Mouse (Mus musculus) heart, postnatal 0 days (tissue): ENCODE results near the gene Fgd3.

Experiments
- CTCF ChIP-seq: IDR thresholded peaks from 2 replicates; pipeline ENCODE4 v1.5.1; 2016; ENCODE audit warnings: antibody characterized with exemption, control low read depth, low read depth
- EP300 ChIP-seq: IDR thresholded peaks from 2 replicates; pipeline ENCODE4 v1.6.1; 2016; ENCODE audit warnings: antibody characterized with exemption, low read depth

GRCm38 (mm10) chr13:49355461-49356061 lies 35.5 kb upstream of the Fgd3 start:
- no peak for TF ChIP-seq CTCF
- no peak for TF ChIP-seq EP300
